Mouse (Mus musculus): ENCODE results near the gene Sdk2.

The Sdk2 gene

DNA sequence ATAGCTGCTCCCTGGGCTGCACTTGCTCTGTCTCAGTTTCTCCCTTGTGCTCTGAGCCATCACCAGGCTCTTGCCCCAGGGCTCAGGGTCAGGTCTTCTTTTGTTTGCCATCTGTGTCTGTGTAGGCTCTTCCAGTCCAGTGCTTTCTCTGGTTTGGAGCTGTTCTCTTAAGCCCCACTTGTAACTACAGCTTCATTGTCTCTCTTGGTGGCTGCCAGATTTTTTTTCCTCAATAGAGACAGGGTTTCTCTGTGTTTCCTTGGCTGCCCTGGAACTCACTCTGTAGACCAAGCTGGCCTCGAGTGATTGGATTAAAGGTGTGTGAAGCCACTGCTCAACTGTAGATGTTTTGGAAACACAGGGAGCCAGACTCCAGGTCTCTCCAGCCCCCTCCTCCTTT is 247.8 kb downstream of the Sdk2 start:
- DNase-seq: no peak

DNA sequence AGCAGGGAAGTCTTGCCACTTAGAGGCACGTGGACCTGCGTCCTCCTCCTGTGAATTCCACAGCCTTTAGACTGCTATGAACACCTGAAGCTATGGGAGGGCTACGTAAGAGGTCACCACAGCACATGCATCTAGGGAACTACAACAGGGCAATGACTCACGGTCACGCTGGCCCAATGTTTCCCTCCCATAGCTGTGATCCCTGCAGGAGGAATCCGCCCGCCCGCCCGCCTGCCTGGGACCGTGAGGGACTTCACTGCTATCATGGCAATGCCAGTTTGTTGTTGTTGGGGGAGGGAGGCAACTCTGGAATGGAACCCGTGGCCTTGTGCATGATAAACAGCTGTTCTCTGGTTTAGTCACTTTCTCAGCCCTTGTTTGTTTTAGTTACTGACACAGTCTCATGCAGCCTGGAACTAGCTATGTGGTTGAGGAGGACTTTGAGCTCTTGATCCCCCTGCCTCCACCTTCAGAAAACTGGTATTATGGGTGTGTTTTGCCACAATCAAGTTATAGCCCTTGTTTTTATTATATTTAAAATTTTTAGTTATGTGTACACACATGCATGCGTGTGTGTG is 249.8 kb downstream of the Sdk2 start:
- DNase-seq: no peak

DNA sequence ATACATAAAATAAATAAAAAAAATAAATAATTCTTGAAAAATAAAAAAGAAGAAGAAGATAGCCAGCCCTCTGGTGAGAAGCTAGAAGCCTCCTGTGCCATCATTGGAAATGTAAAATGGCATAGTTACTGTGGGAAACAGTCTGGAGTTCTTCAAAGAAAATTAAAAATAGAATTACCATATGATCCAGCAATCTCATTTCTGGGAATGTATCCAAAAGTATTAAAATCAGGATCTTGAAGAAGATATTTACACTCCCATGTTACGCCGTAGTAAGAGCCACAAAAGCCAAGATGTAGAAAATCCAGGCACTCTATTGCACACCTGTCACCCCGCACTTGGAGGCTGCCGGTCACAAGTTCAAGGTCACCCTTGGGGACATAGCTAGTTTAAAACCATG is 250.4 kb downstream of the Sdk2 start:
- no peak for DNase-seq

DNA sequence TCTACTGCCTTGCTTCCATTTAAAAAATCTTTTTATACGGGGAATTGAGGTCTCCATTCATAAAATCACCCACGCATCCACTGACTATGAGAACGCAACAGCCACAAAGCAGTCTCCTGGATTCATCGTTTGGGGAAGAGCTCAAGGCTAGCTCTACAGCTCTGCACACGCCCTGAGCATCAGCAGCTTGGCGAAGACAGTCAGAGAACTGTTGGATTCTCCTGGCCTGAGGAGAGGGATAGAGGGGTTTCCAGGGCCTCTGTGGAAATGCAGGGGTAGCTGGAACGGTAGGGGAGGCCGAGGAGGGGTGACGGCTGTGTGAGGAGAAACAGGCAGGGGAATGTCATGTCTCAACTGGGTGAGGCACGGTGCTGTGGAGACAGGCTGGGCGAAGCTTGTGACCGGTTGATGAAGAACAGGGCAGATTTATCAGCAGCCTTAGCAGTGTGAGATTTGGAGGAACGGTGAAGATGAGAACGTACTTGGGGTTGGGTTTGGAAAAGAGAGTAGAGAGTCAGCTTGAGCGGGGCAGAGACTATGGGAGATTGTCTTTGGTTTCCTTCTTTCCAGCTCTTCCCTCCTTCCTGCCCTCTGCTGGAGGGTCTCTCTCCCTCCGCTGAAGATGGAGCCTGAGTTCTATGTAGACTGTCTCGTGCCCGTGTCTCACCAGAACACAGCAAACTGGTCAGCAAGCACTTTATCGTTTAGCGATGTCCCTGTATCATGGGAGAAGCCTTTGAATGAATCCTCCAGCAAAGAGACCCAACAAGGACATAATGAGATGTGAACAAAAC is 255.1 kb downstream of the Sdk2 start:
- DNase-seq: no peak

DNA sequence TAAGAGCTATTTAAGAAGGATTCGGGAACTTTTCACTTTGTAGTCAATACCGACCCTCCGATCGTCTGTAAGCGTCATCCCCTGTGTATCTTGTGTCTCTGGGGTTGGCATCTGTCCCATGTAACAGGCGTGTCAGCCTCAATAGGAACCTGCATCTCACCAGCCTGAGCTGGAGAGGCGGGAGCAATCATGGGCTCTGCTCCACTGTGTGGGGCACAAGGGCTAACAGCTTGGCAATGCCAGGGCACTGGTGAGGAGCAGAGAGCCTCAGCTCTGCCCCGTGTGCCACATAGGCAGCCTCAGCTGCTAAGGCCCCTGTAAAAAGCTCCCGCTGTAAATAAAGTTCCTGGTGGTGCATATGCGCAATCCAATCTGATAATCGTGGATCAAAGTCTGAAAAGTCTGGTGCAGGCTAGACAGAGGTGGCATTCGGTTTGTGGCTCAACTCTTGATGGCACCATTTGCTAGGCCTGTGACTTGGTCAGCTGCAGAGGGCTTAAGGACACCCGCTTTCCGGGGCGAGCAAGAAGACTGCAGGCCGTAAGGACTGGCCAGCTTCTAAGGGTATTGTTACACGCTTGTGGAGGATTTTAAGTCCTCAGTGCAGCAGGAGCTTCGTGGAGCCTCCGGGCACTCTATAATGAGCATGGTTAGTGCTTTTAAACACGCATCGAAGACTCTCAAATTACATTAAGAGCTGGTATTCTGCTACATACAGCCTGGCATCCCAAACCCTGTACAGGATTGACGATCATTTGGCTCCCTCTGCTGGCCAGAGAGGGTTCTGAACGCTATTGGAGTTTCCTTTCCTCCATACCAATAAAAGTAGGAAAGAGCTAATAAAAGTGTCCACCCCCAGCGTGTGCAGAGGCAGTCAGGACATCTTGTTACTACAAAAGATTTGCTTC is 256.0 kb downstream of the Sdk2 start:
- peak; percentile 88 for DNase-seq

DNA sequence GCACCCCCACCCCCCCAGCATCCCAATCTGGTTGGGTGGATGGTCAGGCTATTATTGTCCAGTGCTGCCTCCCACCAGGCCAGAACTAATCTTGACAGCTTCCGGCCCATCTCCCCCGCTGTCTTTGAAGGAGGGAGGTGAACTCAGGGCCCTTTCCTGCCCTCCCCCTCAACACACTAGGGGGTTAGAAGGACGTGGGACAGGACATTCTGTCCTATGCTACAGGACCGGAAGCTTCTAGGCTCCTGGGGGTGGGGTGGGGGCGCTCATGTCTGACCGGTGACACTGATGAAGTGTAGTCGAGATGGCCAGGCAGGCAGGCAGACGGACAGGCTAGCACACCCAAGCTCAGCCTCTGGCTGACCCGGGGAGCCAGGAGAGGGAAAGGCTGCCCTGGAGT is 259.8 kb downstream of the Sdk2 start:
- no peak for DNase-seq

DNA sequence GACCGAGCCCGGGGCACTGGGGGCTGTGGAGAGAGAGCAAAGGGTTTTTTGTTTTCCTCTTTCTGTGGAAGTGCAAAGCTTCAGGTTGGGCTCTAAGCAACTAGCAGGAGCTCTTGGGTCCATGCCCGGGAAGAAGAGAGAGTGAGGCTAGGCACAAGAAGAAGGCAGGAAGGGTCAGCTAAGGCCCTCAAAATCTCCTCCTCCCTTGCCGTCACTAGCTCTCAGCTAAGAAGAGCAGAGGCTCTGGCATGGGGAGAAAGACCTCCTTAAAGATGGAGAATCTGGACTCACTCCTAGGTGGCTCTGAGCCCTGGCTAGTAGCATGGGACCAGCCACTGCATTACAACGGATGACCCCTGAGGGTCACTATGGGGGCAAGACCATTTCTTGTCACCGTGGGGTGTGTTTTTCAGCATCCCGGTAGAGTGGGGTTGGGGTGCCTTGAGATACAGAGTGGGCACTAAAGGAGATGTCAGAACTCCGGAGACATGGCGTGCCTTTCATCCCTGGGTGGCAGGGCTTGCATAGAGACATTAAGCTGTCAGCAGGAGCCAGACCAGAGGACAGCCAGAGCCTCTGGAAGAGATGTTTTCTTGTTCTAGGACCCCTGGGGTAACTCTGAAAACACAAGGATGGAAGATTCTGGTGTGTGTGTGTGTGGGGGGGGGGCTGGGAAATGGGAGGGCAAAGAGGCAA is 260.3 kb downstream of the Sdk2 start:
- peak; percentile 53 for DNase-seq

DNA sequence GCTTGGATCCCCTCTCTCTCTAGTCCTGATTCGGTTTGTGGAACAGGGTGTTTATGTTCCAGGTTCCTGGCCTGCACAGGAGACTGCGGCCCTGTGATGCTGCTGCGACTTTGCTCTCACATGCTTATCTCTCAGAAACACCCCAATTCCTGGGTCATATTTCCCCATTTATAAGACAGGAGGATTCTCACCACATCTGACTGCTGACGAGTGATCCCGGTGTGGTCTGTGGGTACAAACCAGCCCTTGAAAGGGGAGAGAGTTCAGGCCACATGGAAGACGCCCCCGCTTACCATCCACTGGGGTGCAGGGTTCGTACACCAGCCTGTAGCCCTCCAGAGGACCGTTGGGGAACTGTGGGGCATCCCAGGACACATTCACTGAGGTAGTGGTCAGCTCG is 260.9 kb downstream of the Sdk2 start:
- DNase-seq: no peak

DNA sequence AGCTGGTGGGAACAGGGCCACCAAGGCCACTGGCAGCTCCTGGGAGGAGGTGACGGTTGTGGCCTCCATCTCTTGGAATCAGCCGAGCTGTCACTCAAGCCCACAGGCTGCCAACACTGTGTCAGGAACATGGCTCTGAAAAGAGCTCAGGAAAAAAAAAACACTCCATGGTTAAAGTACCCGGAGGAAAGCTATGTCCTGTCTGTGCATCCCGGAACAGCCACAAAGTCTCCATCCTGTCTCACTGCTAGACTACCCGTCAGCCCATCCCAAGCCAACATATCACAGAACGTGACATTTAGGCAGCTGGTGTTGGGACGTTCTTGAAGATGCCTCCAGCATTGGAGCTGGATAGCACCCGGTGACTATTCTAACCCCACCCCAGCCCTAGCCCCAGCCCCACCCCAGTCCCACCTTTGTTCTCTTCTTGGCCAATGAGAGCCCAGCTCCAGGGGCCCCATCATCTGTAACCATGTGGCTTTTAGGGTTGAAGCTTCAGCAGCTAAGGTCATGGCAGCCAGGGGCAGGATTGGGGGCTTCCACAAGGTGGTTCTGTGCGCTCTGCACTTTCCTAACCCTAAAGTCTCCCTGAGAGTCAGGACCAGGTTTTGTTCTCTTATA is 263.4 kb downstream of the Sdk2 start:
- no peak for DNase-seq

DNA sequence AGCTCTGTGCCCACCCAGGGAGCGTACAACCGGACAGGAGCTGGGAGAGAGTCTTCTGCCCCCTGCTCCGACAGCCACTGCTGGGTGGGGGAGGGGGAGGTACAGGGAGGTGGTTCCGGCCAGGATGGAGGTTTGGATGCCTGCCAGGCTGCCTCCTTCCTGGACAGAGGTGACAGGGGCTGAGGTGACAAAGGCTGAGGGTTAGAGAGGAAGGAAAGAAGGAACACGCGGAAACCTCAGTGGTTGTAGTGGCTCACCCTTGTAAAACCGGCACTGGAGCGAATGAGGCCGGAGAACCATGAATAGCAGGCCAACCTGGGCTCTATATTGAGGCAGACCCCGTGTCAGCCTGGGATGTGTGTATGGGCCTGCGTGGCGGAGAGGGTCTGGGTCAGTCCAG is 264.4 kb downstream of the Sdk2 start:
- no peak for DNase-seq

DNA sequence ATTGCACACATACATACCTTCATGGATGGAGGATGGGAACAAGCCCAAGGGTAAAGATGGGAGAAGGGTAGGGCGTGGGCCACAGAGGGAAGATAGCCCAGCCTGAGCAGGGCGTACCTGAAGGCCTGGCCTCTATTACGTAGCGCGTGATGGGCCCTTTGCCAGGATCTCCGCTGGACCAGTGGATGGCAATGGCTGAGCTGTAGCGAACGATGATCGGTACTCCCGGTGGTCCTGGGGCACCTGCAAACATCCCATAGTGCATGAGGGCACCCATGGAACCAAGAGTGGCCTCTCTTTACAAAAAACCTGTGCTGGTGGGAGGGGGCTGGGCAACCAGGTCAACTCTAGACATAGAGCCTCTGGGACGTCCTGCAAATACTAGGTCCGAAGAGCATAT is 266.8 kb downstream of the Sdk2 start:
- no peak for DNase-seq

DNA sequence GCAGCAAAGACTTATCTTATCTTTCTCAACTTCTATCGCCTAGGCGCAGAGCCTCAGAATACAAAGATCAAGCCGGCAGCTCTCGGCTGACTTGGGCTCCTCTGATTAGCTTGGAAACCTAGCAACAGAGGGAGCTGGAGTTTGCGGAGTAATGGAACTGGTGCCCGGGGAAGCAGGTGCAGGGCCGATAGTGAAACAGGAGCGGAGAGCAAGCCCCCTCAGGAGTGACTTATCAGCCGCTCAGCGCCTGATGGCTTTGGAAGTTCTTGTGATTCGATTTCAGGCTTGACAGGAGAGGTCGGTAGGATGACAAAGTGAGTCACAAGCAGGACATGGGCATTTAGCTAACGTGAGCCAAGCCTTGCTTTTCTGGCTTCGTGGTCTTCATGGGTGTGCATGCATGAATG is 267.8 kb downstream of the Sdk2 start:
- no peak for DNase-seq

DNA sequence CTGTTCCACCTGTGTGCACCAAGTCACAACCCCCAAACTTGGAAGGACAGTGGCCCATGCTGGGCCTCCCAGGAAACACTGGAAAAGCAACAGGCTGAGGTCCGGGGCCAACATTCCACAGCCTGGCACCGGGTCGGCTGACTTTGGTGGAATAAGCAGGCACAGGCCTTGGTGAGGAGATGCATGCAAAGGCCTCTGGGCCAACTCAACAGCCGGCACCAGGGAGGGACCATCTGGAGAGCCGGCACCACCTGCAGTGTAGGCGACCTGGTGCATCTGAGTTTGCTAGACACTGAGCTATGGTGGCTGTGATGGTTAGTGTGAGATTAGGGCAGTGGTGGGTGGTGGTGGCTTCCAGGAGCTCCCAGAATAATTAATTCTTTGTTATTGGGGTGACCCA is 268.8 kb downstream of the Sdk2 start:
- DNase-seq: no peak

DNA sequence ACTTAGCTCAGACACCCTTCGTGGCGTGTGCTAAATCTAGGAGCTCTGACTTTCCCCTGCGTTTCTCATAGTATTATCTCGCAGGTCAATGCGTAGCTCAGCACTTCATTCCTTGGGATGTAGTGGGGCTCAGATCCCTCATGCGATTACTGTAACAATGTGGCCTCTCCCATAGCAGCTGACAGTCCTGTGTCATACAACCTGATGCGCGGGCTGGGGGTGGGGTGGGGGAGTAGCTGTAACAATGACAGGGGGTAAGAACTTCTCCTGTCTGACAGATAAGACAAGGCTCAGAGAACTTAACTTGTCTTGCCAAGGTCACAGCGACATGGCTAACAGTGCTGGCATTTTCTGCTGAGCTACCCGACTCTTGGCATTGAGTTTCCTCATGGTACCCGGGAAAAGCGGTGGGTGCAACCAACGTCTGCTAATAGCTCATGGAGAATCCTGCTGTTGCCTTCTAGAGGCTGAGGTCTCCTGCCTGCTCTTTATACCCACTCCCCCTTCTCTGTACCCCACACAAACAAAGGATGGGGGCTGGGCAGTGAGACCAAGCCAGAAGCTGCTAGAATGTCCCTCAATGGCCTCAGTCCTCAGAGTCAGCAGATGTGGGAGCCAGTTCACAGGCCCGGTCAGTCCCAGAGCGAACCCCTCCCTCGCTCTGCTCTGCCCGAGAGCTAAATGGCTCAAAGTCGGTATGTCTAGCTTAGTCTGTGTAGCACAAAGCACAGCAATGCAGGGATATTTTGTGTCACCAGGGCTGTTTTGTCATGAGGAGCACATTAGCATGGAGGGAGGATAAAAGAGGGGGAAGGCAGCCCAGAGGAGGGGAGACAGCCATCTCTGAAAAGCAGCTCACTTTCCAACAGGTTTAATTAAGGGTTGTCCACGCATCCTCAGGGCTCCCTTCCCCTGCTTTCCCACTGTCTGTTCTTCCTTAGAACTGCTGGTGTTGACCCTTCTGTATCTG is 269.5 kb downstream of the Sdk2 start:
- peak; percentile 6 for DNase-seq

DNA sequence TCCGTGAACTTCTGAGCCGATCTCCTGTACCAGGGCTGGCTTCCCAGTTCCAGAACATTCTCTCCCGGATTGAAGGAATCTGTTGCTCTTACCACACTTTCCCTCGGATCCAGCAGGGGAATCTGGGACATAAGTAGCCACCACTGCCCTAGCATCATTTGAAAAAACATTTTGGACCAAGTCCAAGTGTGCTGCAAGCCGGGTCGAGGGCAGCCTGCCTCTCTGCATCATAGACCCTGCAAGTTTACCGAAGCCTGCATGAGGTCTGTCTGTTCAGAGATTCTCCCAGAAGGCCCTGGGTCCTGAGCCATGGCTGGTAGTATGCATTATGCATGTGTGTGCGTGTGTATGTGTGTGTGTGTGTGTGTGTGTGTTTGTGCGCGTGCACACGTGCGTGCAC is 271.0 kb downstream of the Sdk2 start:
- DNase-seq: peak; percentile 3

DNA sequence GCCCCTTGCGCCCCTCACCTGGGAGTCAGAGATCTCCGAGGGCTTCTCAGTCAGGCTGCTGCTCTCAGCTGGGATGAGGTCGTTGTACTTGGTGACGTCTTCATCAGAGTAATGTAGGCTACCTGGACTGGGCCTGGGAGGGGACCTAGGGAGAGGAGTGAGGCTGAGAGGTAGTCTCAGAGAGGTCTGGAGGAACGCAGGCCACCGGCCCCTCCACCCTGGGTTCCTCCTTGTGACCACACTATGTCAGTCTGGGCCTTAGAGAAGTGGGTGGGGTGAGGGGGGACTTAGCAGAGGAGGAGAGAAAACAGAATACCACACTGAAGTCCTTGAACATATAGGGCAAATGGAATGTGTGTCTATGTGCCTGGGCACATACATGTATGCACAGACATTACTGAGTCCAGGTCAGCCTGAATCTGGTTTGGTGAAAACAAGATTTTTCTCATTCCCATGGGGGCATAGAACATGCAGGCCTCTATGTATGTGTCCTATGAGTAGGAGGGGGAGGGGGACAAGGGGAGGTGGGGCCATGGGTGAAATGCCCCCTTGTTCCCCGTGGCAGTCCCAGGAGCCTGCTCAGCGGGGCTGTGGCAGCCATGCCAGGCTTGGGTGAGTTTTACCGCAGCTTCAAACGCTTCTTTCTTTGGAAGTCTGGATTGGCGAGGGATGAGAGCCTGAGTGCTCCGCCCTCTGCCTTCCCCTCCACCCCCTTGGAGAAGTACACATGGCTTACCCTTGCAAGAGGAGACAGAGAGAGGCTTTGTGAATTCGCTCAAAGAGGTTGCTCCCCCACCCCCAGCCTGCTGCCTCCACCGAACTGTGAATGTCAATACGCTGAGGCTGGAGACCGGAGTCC is 275.3 kb downstream of the Sdk2 start:
- no peak for DNase-seq

DNA sequence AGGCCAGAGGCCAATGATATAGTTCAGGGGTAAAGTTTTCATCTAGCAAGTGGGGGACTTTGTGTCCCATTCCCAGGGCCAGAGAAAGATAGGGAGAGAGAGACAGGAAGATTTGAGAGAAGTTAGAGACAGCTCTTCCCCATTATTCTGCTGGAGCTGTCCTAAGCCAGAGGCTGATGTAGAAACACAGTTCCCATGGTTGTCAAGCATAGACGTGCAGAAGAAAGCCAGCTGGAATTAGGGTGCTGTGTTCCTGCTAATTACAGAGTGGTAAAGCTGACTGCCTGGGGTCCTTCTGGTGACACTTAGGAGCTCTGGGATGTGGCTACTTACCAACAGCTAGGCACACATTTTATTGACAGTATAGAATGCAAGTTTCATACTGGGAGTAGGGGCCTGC is 277.7 kb downstream of the Sdk2 start:
- no peak for DNase-seq

DNA sequence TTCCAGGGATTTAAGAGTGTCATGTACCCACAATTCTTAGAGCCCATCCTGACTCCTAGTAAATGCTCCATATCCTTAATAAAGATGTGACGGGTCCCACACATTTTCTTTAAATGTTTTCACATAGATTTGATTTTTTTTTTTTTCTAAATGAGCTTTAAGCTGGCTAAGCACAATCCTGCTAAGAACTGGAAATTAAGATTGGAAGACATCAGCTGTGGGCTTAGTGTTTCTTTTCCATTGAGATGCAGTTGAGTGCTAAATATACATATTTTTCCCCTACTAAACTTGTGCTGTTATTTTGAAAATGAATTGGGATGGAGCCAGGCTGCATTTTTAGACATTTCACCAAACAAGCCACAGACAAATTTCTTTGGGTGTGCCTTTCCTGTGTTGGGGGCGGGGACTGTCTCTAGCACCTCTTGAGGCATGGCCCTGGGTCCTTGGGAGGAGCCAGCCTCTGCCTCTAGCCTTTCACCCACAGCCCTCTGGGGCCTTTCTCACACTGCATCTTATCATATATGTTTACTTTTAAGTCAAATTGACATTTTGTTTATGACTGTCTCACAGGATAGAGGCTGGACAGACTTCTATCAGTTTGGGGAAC is 278.6 kb downstream of the Sdk2 start:
- no peak for DNase-seq

DNA sequence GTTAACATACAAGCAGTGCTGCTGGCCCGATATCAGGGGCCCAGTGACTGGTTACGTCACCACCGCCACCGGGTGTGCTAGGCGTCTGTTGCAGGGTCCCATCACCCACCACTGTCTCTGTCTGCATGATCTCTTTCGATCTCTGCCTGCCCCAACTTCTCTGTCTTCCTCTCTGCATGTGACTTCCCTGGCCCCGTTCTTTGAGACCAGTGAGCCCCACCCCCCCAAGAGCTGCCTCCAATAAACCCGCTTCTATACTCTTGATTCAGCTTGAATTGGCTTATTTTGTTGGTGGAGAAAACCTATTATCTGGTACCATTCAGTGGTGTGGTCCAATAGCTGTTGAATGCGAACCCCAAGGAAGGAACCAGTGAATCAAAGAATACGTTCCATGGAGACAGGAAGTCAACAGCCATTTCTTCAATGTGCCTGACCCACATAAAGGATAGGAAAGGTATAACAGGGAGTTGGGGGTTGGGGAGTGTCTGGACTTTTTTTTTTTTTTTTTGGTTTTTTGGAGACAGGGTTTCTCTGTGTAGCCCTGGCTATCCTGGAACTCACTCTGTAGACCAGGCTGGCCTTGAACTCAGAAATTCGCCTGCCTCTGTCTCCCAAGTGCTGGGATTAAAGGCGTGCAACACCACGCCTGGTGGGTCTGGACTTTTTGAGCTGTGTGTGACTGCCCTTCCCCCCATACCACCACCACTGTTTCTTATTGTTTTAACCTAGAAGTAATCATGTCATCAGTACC is 279.2 kb downstream of the Sdk2 start:
- DNase-seq: no peak

Data from right cerebral cortex, postnatal 14 days (tissue).